Mouse (Mus musculus) layer of hippocampus, postnatal 10 days (tissue): ENCODE results near the gene Rbm4. TPM values are rescaled to one million over a fixed set of nuclear protein-coding genes. Genes with fewer than 3 reads are reported as not detected.
A peak's percentile ranks its signal among the peaks of the same experiment; 100 is the strongest.
"Not testable (repeated sequence)": the region's sequence is repeated elsewhere in the genome, so short reads cannot be mapped to it uniquely, and the experiment has no call there.

Experiments used
- DNase-seq, 2 experiments: peaks; one replicate each; pipeline ENCODE4 v3.0.0; 2021; ENCODE audit warnings: low spot score in 2 of 2
- total RNA-seq, 2 experiments: library from RNA; stranded (reverse); gene quantifications; 2 replicates each; pipeline ENCODE4 v1.2.3; 2021

Gene Rbm4
- total RNA-seq, 2 experiments from 2014 or later = 68.7 to 71.1 TPM

DNA sequence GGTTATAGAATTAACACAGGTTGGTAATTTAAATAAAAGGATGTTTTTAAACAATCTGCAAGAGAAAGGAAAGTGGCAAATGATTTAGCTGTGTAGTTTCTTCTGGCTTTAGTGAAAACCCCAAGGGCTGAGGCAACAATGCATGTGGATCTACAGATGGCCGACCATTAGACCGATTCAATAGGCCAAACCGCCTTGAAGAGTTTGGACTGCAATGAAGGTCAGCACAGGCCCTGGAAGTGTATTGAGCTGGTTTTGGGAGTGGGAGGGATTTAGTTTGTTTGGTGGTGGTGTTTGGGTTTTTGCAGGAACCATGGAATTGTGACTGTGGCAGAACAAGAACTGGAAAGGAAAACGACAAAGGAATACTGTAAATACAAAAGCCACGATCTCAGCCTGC is 5.4 kb upstream of the Rbm4 start:
- DNase-seq = no peak

DNA sequence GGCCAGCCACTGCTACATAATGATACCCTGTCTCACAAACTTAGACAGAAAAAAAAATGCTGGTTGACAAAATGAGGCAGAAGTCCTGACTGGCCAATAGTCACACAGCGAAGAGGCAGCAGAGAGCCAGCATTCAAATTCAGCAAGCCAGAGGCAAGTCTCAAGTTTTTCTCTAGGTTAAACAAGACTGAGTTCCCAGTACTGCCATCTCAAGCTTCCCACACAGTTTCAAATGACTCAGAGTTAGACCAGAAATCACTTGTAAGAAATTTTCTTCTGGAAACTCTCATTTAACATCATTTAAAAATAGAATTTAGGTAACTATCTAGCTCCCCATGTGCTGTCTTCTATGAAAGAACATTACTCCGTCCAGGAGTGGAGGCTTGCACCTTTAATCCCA is 4.1 kb upstream of the Rbm4 start:
- DNase-seq = no peak

DNA sequence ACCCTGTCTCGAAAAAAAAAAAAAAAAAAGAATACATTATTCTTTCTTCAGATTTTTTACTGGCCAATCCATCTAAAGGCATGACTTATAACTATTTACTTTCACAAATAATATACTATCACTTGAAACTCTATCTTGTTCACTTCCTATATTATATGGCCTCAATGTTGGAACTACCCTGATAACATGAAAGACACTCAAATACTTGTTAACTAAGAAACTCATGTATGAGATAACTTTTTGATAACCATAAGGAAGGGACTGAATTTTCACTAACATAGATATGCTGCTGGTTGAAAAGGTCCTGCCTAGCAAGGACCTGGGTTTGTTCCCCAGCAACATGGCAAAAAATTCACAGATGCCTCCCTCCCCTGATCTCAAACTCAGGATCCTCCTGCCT is 2.2 kb upstream of the Rbm4 start:
- no peak for DNase-seq

DNA sequence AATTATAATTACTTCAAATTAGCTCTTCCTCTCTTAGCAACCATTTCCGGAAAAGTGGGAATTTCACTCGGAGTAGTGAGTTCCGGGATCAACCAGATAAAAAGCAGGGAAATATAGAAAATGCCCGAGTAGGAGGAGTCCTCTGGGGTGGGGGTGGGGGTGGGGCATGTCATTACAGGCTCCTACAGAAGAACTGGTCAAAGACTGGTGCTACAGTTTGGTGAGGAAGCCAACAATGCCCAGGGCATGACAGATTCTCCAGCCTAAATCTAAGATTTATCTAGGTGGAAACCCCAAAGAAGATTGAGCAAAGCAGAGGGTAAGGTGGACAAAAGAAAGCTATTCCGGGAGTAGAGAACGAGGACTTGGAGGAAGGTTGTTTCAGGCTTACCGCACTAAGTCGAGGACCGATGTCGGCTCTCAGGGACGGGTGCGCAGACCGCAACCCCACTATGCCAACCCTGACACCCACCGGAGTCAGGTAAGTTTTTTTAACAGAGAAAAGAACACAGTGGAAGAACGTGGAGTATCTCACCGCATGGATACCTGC is 345 bp downstream of the Rbm4 start:
- no peak for DNase-seq

DNA sequence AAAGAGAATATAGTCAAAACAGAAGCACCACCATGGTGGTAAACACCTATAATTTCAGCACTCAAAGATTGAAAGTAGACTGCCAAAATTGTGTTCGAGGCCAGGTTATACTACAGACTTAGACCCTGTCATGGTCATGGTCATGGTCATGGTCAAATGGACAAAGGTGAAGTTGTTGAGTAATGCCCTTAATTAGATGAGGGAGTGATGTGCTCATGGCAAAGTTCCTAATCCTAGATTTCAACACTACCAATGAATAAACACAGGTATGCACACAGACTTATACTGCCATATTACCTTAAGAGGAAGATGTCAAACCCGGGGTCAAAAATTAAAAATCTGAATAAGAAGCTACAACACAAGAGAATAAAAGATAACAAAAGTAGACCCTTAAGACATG is 7.4 kb downstream of the Rbm4 start:
- DNase-seq = no peak

DNA sequence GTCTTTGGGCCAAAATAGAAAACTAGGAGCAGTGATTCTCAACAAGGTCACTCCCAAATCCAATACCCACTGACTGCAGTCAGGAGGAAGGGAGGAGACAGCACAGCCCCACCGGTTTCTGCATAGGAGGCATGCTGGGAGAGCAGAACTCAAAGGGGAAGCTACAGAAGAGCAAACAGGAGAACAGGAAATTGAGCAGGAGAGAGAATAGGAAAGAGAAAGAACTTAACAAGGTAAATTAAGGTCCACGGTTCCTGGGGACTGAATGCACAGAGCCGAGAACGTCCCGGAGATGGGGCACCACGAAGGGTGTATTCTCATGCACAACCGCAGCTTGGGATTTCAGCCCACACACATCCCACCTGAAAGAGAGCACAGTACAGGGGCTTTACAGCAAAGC is 8.5 kb downstream of the Rbm4 start:
- DNase-seq = no peak

DNA sequence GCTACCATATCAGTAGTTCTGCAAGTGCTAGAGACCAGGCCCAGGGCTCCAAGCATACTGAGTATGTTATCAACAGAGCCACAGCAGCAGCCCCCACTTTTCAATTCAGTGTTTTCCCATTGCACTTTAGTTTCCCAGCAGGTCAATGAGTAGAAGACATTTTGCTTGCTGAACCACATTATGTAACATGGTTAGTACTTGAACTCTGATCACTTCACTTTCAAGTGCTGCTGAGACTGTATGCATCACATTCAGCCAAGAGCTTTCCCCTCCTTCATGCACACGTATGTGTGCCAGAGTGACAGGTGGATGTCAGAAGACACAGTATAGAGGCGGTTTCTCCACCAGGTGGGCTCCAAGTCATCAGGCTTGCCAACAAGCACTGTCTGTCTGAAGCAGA is 10.8 kb downstream of the Rbm4 start:
- DNase-seq = no peak

DNA sequence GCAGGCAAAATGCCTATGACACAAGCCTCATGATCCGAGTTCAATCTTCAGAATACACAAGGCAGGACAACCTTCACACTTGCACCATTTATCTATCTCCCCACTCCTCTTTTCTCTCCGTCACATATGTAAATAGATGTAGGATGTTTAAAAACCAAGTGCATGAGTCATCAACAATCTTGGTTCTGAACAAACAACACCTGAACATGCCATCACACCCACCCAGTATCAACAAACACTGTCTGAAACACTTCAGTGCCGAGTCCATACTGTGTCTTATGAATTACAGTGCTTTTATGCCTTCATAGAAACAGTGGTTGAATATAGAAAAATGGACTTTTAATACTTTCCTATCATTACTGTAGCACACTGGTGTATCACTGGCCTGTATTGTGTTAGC is 20.9 kb downstream of the Rbm4 start:
- DNase-seq = no peak

DNA sequence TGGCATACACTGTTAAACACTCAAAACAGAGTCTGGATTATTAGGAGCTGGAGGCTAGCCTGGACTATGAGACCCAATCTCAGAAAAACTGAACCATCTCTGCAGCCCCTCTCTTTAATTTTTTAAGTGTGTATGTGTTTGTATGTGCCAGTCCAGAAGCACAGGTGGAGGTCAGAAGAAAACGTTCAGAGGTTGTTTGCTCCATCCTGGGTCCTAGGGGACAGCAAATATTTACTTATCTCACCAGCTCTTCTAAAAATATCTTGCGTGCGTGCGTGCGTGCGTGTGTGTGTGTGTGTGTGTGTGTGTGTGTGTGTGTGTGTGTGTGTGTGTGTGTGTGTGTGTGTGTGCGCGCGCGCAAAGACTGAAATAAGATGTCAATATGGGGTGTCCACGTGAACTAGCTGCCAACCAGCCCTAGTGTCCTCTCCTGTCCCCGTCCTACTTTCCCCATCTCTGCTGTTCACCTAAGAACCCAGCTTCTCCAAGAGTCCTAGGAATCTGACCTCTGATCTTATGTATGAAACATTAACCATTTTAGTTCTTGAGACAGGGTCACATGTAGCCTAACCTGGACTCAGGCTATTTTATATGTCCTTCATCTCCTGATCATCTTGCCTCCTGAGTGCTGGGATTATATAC is 26.1 kb downstream of the Rbm4 start:
- DNase-seq = no peak

DNA sequence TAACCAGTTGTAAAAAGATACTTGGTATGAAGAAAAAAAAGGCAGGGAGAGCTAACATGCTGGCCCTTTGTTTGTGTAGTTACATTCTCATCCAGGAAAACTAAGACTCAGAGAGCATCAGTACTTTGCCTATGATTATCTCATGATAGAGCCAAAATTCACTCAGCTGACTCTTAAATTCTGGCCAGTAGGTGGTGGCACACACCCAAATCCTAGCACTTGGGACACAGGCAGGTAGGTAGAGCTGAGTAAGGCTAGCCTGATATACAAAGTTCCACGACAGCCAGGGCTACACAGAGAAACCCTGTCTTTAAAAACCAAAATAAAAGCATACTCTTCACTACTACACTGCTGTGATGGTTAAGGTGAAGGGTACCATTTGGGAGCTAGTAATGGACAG is 30.8 kb downstream of the Rbm4 start:
- DNase-seq = no peak

DNA sequence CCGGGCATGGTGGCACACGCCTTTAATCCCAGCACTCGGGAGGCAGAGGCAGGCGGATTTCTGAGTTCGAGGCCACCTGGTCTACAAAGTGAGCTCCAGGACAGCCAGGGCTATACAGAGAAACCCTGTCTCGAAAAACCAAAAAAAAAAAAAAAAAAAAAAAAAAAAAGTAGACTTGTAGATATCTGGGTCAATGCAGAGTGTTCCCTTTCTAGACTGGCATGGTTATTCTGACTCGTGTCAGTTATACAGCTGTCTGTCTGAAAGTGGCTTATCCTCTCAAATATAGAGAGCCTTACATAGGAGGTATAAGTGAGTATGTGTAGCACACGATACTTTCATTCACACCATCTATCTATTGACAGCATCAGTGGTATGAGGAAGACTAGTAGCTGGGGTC is 33.2 kb downstream of the Rbm4 start:
- DNase-seq = not testable (repeated sequence)

DNA sequence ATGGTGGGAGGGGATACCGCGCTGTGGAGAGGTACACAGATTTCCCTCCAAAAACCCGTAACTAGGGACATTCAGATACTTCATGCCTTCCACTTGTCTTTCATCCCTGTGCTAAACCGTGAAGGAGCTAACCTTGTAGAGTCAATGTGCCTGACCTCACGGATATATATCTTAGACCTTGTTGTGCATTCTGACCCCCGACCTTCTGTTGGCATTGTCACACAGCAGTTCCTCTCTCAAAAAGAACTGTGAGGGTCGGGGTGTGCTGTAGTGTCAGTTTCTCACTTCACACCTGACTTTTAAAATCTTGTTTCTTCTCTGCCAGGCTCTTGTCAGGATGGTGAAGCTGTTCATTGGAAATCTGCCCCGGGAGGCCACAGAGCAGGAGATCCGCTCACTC is 36.8 kb downstream of the Rbm4 start:
- no peak for DNase-seq

DNA sequence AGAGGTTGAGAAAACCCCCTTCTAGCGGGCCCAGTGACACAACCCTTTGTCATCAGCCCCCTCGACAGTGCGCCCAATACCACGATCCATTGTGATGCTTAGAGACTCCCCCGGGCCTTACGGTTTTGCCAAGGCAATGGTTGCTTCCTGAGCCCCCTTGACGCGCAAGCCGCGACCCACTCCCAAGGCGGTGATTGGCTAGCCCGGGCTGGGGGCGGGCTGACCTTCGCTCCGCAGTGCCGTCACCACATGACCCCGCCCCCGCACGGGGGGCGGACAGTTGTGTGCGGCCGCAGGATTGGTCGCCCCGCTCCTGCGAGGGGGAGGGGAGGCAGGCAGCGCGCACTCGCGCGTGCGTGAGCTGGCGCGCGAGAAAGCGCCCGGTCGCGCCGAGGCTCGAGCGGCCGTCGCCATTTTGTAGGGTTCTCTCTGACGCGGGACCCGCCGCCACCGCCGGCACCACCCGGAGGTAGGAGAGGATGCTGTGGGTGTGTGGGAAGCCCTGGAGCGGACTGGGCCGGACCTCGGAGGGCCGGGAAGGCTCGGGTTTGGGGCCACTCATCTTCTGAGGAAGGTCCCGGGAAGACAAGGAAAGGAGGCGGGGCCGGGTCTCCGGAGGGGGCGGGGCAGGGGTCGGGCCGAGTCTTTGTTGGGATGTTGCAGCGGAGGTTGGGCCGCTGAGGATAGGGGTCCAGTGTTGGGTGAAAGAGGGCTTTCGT is 37.3 kb downstream of the Rbm4 start, which contains the start of gene Rbm4b:
Rbm4b (plus strand) TSS at position 305 of the 719 bp plus-strand sequence.
- DNase-seq = peak; percentile 97 to 99

DNA sequence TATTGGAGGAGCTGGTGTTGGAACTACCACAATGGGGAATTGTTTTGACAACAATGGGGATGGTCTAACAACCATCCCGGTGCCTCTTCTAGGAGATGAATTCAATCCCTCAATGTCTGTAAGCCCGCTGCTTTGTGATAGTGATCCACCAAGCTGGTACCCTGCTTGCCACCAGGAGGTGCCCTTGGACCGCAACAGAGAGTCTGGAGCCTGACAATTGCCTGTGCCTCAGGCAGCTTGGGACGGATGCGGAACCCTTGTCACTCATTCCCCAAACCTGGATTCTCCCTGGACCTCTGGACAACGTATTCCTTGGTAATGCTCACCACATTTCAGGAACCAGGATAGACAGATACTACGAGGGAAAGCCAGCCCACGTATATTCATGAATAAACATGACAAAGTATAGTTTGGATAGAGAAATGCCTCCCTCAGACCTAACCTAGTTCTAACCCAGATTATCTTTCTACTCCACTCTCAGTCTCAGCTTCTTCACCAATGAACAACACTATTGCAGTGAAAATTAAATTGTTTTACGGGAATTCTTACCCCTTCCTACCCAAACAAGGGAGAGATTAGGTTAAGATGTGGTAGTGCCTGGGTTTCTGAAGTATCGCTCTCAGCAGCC is 38.0 kb downstream of the Rbm4 start:
- peak; percentile 91 to 93 for DNase-seq

DNA sequence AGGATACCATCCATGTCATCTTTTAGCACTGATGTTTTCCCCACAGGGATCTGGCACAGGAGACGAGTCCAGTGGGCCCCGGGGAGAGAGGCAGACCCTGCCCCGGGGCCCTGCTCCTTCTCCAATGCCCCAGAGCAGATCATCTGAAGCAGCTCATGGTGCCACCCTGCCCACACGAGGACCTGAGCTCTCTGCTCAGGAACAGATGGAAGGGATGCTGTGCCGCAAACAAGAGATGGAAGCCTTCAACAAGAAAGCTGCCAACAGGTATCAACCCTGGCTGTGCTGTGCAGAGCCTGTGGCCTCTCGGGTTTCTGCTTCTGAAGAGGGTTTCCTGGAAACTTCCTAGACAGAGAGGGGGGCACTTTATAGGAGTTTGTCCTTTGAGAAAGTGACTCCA is 43.7 kb downstream of the Rbm4 start:
- no peak for DNase-seq

DNA sequence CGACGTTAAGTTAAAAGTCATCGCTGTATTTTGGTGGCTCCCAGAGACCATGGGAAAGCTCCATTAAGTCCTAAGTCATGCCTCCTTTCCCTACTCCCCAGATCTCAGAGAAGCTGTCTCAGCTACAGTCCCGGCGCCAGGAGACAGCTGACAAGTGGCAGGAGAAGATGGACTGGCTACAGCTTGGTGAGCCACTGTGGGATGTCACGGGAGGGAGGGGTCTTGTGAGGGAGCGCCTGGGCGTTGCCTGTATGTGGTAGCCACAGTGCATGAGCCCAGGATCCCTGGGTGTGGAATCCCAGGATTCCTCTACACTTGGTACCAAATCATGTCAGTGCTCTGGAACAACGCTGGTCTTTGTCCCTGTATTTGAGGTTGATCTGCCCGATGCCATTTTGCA is 45.2 kb downstream of the Rbm4 start:
- DNase-seq = no peak

DNA sequence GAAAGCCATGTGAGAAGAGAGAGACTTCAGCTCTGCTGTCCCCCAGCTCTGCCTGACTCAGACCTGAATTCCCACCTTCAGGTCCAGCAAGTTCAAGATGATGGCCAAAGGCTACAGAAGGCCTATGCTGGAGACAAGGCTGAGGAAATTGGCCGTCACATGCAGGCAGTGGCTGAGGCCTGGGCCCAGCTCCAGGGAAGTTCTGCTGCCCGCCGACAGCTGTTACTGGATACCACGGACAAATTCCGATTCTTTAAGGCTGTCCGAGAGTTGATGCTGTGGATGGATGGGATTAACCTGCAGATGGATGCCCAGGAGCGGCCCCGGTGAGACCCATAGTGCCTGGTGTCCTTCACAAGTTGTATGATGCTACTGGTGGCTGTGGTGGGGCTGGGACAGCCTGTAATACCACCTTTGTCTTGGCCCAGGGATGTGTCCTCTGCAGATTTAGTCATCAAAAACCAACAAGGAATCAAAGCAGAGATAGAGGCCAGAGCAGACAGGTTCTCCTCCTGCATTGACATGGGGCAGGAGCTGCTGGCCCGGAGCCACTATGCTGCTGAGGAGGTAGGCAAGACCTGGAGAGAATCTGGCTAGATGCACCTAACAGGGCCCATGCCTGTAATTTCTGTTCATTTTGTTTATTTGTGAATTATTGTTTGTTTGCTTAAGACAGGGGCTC is 45.9 kb downstream of the Rbm4 start:
- no peak for DNase-seq

DNA sequence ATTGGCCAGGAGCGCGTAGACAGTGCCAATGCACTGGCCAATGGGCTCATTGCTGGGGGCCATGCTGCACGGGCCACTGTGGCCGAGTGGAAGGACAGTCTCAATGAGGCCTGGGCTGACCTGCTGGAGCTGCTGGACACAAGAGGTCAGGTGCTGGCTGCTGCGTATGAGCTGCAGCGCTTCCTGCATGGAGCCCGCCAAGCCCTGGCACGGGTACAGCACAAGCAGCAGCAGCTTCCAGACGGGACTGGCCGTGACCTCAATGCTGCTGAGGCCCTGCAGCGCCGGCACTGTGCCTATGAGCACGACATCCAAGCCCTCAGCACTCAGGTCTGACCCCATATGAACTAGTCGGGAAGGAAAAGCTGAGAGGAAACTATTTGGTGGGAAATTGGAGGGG is 47.1 kb downstream of the Rbm4 start:
- peak in 1 of 2 experiments; percentile 48 for DNase-seq

DNA sequence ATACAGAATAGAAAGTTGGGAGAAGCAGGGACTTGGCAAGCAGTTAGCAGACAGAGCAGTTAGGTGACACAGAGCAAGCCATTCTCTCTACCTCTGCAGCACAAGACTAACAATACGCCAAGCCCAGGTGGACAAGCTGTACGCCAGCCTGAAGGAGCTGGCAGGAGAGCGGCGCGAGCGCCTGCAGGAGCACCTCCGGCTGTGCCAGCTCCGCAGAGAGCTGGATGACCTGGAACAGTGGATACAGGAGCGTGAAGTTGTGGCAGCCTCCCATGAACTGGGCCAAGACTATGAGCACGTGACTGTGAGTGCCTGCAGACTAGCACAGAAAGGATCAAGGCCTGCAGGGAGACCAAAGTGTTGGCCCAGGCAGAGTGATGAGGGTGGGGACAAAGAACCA is 48.0 kb downstream of the Rbm4 start:
- DNase-seq = no peak

DNA sequence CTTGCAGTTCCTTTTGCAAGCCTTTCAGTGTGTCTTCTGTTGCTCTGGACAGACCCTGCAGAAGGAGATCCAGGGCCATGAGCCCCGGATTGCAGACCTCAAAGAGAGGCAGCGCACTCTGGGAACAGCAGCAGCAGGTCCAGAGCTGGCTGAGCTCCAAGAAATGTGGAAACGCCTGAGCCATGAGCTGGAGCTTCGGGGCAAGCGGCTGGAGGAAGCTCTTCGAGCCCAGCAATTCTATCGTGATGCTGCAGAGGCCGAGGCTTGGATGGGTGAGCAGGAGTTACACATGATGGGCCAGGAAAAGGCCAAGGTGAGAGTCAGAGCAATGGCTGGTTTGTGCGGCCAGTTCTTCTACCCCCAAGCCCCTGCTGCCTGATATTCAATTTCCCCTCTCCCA is 48.6 kb downstream of the Rbm4 start:
- DNase-seq = no peak

DNA sequence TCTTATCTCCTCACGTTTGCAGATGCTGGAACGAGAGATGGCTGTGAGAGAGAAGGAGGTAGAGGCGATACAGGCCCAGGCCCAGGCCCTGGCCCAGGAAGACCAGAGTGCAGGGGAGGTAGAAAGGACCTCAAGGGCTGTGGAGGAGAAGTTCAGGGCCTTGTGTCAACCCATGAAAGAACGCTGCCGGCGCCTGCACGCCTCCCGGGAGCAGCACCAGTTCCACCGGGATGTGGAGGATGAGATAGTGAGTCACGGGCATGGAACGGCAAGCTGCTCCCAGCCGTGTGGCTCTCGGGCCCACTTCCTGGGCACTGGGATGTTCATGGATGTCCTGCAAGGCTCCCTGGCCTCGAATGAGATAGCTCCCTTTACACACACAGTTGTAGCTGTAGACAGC is 49.7 kb downstream of the Rbm4 start:
- DNase-seq = no peak

DNA sequence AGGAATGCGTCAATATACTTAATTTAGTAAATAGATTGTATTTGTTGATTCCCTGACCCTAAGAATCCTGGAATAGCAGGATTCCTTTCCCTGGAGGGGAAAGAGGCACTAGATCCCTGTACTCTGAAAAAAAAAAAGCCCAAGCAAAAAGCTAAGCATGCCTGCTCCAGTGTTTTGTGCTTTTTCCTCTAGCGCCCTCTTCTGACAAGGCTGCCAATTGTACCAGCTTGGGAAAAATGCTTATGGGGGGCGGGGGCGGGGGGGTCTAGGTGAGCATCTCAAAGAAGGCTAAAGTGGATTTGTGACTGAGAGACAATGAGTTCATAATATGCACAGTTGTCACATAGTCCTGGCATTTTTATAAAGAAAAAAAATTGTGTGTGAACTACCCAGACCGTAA is 50.2 kb downstream of the Rbm4 start:
- peak in 1 of 2 experiments; percentile 57 for DNase-seq
